Mouse (Mus musculus) thymus, postnatal 14 days (tissue): ENCODE measurements at regions not wholly inside any gene's neighbourhood (a gene's known extent, or its start where the extent isn't known, plus 50 kb on each side); places are given as distances from the start of the nearest gene placed in this dataset.
"Not testable (repeated sequence)": the region's sequence is repeated elsewhere in the genome, so short reads cannot be mapped to it uniquely, and the experiment has no call there.

ENCODE experiments used
- DNase-seq: peaks from one replicate; pipeline ENCODE4 v3.0.0; 2021

DNA sequence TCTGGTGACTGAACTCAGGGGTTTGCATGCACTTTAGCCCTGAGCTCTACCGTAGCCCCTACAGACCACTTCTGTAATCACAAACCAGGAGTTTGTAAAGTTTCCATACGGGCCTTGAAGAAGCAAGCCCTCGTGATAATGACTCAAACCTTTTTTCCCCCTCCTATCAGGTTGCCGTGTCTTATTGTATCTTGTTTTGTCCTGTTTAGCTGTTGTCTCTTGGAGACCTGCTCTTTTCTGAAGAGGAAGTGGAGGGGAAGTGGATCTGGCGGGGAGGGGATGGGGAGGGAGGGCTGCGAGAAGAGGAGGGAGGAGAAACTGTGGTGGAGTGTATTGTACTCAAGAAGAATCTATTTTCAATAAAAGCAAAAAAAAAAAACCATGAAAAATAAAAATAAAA lies 87.0 kb downstream of the Fam43a start:
- DNase-seq = no peak

DNA sequence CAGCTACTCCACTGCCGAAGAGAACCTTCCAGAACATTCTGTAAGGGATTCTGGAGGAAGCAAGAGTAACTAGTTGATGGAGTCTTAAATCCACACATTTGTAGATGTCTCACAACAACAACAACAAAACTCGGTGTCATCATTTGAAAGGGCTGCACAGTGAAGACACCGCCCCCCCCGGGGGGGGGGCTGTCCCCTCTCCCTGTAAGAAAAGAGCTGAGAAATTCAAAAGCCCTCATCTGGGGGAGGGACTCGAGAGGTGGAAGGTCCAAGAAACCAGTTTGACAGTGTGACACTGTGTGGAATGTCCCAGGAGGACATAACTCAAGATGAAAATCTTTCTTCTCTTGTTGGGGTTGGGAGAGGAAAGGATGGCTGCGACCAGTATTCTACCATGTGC lies 87.7 kb downstream of the Fam43a start:
- DNase-seq = no peak

DNA sequence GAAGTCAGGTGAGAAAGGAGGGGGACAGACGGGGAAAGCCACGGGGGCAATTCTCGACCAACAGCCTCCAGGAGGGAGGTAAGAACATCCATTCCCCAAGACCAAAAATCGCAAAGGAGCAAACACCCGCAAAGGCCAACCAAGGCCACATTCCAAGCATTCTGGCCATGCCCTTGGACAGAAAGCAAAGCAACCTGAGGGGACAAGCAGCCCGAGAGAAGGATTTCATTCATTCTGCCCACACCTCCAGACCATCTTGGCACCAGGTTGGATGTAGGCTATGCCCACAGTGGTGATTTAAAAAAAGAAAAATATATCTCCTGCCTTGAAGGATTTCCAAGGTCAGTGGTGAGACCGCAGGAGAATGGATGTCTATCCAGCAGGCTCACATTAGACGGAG lies 88.2 kb downstream of the Fam43a start:
- no peak for DNase-seq

DNA sequence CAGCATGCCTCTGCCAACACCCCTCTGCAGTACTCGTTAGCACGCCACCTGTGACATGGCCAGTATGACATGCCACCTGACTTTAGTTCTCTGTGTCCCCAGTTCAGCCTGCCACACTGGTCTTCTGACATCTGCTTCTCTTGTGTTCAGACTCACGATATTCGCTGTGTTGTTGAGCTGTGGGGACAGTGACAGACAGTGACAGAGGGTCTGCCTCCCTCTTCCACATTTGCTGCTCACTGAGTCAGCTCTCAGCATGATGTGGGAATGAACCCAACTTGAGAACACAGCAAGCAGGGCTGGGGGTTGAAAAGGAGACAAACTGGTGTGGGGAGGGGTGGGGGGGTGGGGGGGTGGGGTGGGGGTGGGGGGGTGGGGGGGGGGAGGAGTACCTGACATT lies 91.0 kb downstream of the Fam43a start:
- DNase-seq = no peak

DNA sequence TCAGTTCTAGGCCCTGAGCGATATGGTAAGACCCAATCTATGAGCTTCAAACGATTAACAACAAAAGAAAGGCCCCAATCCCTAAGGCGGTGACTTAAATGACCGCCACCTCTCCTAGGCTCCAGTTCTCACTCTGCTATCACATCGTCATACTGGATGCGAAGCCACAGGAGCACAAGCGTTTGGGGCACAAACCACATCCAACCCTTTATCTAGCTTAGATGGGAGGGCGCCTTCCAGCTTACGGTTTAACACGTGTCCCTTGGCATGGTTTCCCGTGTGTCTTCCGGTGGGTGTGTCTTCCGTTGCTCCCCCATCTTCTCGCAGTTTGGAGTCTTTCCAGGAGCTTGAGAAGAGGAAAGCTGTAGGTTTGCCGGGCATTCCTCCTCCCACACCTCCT lies 92.4 kb downstream of the Fam43a start:
- DNase-seq = peak; percentile 35

- DNase-seq = no peak
Measured at GRCm38 (mm10) chr16:30692541-30693141, 93.1 kb downstream of the Fam43a start.

DNA sequence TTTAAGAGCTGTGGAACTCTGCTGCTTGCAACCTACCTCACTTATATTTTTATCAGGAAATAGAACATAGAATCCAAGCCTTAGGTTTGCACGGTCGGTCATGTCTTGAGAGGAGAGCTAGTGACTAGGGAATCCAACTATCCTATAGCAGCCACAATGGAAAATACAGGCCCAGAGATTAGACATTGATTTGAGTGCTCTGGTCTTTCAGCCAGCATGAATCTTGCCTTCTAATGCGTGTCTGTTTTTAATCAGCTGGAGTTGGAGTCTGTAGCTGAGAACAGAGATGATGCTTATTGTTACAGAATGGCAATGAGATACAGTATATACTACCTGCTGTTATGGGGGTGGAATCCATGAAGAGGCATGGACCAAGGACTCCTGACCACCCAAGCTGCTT lies 93.7 kb downstream of the Fam43a start:
- no peak for DNase-seq

DNA sequence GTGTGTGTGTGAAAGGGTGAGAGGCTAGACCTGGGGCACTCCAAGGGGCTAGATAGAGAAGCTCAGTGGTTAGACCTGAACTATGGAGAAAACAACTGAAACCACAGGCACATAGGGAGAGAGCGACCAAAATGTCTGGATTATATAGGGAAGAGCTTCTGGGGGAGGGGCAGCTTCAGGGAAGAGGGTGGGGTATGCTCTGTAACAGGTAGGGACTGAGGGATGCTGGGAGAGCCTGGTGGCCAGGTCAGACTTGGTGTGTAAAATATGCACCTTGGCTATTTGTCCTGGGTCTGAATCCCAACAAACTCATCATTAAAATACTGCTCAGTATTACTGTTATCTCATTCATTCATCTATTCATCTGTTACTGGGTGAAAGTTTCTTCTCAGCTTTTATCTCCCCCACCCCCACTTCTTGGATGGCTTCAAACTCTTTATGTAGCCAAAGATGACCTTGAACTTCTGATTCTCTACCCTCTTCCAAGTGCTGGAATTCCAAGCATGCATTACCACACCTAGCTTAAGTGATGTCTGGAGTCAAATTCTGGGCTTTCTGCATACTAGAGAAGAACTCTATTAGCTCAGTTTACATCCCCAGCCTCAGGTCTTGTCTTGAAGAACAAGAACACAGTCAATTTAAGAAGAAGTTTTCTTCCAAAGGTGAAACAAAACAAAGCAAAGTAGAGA lies 94.5 kb downstream of the Fam43a start:
- DNase-seq = no peak

GRCm38 (mm10) chr16:30695691-30696090 lies 96.2 kb downstream of the Fam43a start:
- DNase-seq = no peak

- DNase-seq = no peak
Measured at GRCm38 (mm10) chr16:30697209-30697608, 97.7 kb downstream of the Fam43a start.

DNA sequence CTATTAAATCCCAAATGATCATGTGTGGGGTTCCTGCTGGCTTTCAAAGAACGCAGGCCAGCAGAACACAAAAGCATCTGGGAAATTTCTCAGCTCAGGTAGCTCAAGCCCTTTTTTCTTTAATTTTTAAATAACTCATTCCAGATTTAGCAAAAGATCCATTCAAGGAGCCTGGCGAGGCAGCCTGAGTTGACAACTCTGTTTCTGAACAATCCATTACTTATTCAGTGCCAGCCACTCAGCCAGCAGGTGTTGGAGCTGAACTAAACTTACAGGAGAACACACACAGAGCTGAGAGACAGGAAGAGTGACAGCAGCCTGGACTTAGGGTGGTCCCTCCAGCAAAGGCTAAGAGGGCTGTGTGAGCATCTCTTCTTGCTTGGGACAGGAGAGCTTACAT lies 98.3 kb downstream of the Fam43a start:
- no peak for DNase-seq

GRCm38 (mm10) chr16:30703831-30704230 lies 104.3 kb downstream of the Fam43a start:
- DNase-seq = no peak

DNA sequence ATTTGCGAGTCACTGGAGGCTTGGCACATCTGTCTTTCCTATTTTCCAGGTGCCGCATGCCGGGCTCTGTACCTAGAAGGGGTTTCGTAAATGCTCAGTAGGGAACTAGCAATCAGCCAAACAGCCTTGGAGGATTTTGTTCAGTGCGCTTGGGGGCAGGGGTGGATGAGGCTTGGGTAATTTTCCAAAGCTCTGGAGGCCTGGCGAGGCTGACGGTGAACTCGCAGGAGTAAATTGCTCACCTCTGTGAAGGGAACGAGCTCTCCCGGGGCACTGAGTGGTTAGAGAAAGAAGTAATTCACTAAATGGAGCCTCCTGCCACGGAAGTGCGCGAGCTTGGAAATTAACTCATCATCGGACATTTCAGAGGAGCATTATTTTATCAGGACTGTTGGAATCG lies 110.0 kb downstream of the Fam43a start:
- DNase-seq = no peak

DNA sequence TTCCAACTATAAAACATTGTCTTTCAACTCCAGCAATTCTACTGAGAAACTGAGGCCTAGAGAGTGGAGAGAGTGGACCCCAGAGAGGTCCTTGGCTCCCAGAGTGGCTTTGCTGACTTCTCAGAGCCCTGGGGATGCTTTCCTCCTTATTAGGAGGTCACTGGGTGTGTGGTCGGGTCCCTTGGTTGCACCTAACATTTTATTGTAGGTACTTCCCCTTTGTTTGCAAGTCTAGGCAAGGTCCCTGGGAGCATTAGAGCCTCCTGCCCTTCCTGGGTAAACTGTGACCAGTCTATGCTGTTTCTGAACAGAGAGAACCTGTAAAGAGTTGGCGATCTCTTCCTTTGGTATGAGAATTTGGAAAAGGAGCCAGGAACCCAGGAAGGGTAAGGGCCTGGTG lies 110.5 kb downstream of the Fam43a start:
- DNase-seq = no peak

DNA sequence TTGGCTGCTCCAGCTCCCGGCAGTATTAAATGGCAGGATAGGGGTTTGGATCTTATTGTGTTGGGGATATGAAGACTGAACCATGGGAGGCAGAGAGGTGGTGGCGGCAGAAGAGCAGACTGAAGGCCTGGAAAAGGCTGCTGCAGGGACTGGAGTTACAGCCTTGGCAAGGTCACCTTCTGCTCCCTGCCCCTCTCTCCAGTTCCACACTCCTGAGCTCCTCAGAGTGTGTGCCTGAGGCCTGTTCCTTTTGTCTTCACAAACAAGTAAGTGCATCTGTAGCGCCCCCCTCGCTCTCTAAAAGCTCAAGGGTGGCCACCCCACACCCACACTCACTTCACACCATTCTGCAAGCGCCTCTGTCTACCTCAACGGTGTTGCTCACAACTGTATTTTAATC lies 113.0 kb downstream of the Fam43a start:
- DNase-seq = no peak

GRCm38 (mm10) chr16:30717577-30717976 lies 118.1 kb downstream of the Fam43a start:
- not testable (repeated sequence) for DNase-seq

- DNase-seq = no peak
Measured at GRCm38 (mm10) chr16:30720791-30721190, 121.3 kb downstream of the Fam43a start.

DNA sequence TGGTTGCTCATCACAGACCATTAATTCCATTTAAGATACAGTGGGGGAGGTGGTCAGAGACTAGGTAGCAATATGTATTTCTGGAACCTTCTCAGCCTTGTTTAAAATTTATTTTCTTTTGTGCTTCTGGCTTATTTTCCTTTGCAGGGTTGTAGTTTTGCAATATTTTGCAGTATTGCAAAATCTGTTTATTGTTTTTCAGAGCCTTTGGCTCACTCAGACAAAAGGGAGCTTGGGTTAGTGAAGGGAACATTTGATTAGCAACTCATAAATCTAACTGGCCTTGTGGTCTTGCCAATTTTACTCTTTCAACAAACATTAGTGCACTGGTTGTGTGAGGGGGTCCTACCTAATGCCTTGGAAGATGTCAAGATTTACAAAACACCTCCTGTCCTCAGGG lies 121.7 kb downstream of the Fam43a start:
- DNase-seq = no peak

DNA sequence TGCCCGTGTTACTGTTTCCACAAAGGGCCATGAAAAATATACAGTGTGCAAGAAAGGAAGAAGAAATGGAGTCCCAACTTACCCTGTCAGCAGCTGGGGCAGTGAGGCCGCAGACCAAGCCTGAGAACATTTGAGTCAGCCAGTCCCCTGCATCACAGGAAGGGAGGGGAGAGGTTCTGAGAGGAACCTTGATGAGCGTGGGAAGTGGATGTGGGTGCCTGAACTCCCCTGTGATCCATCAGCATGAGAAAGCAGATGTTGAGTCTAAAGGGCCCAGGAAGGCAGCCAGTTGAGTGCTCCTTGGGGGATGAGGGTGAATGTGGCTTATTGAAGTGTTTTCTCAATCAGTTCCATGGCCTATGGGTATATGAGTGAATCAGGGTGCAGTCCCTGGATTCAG lies 122.8 kb downstream of the Fam43a start:
- DNase-seq = peak; percentile 39

- no peak for DNase-seq
Measured at GRCm38 (mm10) chr16:30724591-30724990, 125.1 kb downstream of the Fam43a start.

GRCm38 (mm10) chr16:30732770-30733415 lies 133.4 kb downstream of the Fam43a start:
- no peak for DNase-seq

- peak; percentile 14 for DNase-seq
Measured at GRCm38 (mm10) chr16:30733478-30733877, 134.0 kb downstream of the Fam43a start.

DNA sequence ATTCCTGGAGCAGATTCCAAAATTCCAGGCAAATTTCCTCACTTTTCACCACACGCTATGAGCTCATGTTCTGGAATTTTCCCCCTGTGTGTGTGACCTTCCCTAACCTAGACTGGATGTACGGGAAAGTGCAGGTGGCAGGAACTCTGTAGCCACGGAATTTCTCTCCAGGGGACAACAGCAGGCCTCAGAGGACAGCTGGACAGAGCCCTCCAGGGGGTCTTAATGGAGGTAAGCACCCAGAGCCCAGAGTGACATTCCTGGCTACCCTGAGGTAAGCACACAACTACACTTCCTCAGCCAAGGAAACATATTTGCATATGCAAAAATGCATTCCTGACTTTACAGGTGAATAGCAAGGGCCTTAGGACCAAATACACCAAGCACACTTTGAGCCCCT lies 135.8 kb downstream of the Fam43a start:
- DNase-seq = no peak

GRCm38 (mm10) chr16:30735969-30736368 lies 136.4 kb downstream of the Fam43a start:
- no peak for DNase-seq
